Mouse (Mus musculus) spleen, postnatal 14 days (tissue): Measurements from ENCODE around the gene Cd180.
"Not testable (repeated sequence)": the region's sequence is repeated elsewhere in the genome, so short reads cannot be mapped to it uniquely, and the experiment has no call there.

Source experiments
- DNase-seq, 2 experiments: peaks; one replicate each; pipeline ENCODE4 v3.0.0; 2021 to 2022; ENCODE audit warnings: low spot score in 2 of 2

Cd180 gene

DNA sequence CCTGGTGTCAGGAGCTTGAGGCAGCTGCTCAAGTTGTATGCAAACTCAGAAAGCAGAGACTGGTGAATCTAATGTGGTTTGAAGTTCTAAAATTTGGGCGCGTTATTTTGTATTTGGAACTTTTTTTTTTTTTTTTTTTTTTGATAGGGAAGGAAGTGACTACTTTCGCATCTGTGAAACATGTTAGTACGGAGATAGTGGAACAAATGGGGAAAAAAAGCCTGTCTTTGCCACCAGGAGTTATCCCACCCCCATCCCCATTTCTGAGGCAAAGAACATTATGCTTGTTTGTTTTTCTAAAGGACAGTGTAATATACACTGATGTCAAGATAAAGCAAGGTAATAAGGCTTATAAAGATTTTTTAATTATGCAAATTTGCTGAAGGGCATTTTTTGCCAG is 15.8 kb upstream of the Cd180 start:
- DNase-seq = not testable (repeated sequence)

DNA sequence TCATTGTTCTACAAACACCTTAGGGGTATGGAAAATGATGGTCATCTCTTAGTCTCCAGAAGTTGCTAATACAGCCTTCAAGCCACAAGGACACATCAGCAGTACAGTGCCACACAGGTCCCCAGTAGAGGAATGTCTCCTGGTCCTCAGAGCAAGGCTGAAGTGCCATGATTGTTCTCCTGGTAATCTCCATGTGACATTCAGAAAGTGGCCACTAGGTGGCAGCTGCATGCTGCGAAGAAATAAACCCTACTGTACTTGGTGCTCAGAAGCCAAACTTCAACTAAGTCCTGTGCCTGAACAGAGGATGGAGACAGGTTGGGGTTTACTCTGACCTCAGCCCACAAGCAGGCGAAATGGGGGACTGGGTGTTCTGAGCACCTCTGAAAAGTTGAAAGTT is 14.9 kb upstream of the Cd180 start:
- DNase-seq = peak; percentile 36 to 69

DNA sequence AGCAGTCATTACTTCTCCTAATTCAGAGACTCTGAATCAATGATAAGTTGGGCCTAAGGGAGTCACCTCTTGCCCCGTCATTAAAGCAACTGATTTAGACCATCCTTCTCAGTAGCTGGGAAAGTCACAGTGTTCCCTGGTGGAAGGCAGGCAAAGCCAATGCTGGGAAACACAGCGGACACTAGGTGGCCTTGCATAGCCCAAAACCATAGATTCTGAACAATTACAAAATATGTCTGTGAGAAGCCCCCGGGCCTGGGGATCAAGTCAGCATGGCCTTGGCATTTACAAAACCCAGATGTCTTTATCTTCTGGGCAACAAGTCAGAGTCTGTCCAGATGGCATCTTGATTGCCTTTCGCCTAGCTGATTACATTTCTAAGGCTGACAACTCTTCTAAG is 8.5 kb upstream of the Cd180 start:
- DNase-seq = no peak

DNA sequence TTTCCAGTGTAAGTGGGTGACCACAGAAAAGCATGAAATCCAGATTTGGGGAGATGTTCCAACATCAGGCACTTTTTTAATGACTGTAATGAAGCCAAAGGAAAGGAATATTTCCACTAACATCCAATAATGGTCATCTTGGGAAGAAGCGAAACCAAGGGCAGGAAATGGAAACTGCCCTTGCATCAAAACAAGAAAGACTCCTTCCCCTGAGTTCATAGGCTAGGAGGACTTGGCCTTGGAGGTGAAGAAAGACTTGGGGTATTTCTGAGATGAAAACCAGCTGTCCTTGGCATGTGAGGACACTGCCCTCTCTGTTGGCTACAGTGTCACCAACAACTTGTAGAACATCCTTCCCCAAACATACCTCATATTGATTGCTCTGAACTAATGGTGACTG is 5.2 kb upstream of the Cd180 start:
- no peak for DNase-seq

DNA sequence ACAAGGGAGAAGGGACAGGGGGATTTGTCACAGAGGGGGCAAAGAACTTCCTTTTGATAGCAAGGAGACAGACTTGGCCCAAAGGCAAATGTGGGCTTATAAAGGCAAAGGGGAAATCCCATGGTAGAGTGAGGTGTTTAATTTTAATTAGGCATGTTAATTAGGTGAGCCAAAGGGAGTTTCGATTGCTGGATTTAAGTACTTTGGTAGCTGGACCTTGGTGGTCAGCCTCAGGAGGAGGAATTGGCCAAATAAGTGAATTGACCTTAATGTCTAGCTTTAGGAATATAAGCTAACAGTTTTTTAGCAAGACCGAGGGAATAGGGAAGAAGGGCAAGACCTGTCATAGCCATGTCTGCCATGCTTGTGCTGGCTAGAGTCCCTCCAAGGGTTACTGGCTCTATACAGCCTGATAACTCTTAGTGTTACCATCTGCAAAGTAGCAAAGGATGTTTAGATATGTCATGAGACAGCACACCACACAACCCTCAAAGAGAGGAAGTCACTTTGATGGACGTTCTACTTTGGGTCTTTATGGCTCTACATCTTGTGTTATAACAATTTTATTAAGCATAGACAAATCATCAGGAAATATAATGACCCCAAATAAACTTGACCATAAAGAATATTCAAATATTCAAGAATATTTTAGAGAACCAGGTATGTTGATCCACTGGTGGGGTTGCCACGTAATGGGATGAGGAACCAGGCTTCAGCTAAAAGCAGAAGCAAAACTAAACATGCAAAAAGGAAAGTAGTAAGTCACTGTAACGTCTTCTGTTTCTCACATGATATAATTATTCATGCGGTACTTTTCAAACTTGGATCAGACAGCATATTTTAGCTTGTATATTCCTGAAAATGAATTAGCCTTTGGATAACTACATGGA is 3.9 kb upstream of the Cd180 start:
- no peak for DNase-seq

DNA sequence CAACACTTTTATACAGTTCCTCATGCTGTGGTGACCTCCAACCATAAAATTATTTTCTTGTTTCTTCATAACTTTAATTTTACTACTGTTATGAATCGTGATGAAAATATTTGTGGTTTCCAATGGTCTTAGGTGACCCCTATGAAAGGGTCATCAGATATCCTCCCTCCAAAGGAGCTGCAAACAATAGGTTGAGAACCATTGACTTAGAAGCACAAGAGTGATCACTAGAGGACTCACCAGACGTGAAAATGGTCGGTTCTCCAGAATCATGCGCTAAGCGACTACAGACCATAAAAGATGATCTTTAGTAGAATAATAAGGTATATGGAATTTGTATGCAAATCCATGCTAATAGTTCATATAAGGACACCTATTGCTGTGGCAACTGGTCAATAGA is 3.2 kb upstream of the Cd180 start:
- no peak for DNase-seq

DNA sequence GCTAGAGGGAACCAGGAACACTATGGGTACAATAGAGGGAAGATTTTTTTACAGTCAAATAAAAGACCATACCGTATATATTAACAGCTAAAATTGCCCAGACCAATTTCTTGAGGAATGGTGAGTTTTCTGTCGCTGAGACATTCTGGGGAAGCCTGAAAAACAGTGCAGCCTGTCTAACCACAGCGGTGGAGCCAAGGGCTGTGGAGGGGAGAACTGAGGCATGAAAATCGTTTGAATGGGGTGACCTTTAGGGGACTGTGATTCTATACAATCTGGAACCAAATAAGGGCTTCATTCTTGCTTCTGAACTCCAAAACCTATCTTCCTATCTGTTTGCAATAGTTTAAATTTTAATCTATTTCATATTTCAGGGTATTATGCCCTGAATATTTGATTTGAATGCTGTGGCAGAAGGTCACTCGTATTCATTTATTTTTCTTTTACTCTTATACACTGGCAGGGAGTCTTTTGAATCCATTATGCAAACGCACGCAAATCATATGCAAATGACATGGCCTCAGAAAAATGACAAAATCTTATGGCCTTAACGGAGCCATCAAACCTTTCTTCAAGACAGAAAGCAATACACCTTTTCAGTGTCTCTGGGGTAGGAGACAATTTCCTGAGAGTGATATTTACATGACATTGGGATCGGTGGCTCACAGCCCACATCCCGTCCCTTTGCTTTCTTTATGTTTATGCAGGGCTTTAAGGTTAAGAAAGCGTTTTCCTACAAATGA is 1.8 kb upstream of the Cd180 start:
- no peak for DNase-seq

DNA sequence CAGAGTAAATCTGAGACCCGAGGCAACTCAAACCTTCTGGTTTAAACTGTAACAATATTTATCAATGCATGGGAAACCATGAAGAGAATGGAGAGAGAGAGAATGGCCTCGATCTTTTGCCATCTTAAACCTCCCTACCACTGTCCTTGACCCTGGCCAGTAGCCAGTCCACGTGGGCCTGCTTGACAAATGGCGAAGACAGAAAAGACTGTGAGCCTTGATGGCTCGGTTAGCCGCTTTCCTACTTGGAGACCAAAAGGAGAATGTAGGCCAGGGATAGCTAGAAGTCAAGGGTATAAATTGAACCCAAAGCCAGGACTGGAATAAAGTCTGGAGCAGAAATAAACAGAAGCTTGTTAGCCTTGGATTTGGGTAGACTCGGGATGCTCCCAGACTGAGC is 796 bp downstream of the Cd180 start:
- DNase-seq = no peak

DNA sequence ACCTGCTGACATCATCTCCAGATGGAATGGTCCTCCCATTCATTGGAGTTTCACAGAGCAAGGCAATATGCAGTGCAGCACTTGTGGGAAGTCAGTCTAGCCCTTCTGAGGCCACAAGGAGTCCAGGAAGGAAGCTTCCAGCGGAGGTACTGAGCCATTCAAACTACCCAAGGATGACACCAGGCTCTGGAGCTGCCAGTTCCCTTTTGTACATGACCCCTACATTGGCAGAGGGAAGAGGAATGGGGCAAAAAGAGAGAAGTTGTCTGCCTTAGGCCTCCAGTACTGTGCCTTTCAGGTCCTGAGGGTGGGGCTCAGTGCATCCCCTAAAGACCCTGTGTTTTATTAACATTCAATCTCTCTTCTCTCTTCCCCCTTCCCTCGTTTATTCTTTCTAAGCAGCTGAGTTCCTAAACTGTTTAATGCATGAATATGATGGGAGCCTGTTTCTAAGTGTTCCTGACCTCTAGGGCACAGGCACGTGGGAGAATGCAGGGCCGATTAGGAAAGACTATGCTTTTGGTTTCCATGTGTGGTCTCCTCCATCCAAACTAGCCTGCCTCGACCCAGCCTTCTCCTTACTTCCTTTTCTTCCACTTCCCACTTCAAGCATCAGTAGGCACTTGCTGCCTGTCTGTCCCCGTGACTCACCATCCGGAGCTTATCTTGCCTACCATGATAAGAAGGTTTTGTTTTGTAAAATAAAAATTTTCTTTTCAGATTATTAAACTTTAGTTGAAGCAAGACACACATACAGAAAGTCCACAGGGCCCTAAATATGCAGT is 2.0 kb downstream of the Cd180 start:
- no peak for DNase-seq

DNA sequence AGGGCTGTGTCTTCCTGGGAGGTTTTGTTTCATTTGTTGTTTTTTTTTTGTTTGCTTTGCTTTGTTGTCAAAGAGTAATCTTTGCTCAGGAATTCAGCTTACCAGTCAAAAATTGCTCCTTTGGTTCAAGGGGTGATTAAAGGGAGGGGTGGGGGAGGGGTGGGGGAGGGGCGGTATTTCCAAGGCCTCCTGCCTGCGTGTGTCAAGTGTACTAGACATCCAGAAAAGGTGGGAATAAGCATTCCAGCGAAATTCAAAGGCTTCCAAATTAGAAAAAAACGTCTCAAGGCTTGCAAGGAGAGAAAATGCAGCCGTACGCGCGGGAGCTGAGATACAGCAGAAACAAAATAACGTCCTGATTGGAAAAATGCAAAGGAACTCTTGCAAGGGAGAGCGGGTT is 5.0 kb downstream of the Cd180 start:
- DNase-seq = no peak

DNA sequence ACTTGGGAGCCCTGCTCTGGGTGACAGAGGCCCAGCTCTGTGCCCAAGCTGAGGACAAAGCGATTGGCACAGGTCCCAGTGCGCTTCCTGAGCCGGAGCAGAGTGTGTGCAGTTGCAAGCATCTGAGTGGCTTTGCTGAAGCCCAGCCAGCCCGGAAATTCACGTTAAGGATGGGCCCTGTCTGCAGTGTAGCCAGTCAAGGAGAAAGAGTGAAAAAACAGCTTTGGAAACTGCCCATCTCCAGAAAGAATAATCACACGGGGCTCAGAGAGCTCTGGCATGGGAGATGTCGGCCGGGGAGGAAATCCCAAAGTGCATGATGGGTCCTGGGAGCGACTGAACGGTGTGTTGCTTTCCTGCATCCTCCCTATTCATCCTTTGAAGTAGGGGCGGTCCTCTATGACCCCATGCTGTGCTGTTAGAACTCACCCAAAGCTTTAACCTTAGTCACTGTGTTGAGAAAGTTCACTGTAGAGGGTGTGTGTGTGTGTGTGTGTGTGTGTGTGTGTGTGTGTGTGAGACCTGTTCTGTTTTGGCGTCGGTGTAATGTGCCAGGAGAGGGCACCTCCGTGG is 5.5 kb downstream of the Cd180 start:
- no peak for DNase-seq

DNA sequence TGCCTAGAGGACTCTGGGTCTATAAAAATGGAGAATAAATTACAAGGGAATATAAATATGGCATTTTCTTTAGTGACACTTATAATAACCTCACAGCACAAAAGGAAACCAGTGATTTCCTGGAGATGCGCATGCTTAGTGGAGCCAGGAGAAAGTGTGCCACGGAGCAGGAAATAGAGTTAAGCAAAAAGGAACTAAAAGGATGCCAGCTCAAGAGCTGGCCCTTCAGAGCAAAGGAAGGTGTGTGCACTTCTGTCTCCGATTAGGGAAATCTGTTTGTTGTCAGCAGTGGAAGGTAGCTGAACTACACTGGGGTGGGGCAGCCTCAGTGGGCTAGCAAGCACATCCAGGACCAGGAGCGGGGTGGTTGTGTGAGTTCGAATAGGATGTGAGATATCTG is 6.8 kb downstream of the Cd180 start:
- no peak for DNase-seq

DNA sequence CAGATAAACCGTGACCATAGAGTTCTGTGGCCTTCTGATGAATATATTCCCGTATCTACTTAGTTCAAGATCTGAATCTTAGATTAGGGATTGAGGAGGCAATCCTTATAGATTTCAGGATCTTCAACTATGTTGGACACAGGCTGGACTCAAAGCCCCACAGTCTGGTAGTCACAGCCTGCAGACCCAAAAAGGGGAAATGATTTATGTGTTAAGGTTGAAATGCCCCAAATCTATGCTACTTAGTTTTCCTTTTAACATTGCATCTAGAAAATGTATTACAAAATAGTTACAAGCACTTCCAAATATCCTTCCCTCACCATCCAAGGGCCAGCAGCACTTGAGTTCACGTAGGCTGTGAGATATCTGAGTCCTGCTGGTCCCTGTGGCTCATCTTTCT is 7.4 kb downstream of the Cd180 start:
- no peak for DNase-seq

DNA sequence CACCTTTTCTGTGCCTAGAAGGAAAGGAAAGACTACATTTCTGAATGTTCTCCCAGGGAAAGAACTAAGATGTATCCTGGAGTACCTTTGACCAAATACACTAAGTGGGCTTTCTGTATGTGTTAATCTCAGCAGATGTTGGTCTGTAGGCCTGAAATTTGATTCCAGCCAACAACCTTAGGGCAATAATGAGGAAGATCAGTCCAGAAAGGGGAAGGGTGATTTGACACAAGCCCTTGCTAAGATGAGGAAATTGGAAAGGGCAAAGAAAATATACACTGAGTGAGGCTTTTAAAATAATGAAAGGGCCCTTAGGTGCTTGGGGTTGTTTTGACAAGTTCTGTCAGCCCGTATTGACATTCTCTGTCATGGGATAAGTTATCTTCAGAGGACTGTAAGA is 23.6 kb downstream of the Cd180 start:
- DNase-seq = no peak

DNA sequence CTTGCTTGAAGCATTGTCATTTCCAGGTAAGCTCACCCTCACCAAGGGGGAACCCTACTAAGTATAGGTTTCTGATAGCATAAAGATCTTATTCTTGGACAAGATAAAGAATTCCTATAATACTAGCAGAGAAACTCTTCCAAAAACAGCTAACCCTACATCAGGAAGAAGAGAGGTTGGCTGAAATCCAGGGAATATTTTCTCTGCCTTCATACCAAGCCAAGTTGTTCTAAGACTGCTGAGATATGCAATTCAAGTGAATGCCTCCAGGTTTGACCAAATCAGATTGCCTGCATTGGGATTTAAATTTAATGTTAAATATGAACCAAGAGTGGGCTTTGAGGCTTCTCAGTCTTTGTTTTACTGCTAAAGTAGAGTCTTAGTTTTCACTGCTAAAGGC is 32.1 kb downstream of the Cd180 start:
- DNase-seq = no peak

DNA sequence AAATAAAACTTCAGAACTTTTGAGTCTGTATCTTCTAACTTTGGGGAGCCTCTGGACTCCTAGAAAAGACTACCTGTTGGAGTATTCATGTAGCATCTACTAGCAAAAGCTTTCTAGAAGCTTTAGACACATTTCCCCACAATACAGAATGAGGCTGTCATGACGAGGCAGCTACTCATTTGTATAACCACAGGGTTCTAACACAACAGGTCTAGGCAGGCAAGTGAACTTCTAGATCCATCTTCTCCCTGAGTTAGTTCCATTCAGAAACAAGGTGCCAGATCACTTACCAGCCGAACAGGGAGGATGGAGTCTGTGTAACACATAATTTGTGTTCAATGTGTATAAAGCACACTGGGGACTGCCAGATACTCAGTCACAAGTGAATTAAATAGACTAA is 32.5 kb downstream of the Cd180 start:
- DNase-seq = no peak

DNA sequence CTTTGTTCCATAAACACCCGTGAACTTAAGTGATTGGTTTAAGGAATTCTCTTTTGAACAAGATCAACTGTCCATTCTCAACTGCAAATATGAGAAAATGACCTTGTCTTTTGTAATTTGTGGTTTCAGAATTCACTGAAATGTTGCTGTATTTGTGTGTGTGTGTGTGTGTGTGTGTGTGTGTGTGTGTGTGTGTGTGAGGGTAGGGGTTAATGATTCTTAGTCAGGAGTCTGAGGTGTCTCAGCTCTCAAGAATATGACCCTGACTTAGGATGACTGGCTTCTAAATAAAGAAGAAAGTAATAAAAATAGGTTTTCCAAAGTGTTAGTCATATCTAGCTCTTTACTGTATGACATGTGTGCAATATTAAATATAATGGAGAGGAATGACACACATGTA is 33.5 kb downstream of the Cd180 start:
- DNase-seq = no peak

DNA sequence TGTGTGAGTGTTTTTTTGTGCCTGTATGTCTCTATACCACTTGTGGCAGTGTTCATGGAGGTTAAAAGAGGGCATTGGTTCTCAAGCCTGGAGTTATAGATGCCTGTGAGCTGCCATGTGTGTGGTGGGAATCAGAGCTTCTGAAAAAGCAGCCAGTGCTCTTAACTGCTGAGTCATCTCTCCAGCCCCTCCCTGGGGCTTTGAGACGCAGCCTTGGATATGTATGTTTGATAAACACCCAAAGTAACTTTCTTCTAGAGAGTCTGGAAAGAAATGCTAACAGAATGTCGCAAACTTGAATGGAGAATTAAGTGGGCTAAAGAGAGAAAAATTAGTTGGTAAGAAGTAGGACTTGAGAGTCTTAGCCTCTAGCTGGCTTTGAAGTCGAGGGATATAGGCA is 34.7 kb downstream of the Cd180 start:
- DNase-seq = no peak

DNA sequence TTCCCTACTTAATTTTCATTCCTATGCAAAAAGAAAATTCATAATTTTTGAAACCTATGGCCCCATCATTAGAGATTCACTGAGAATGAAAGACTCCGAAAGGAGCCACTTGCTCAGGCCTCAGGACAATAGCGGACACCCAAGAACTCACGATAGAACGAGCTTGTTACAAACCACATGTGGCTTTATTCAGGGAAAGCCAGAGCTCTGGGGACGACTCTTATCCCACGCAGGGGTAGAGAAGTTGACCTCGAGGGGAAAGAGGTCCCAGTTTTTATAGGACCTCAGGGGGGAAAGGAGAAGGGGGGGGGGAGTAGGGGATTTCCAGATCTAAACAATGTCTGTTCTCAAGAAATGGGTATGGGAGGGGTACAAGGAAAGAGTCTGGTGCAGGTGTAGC is 35.6 kb downstream of the Cd180 start:
- DNase-seq = not testable (repeated sequence)

DNA sequence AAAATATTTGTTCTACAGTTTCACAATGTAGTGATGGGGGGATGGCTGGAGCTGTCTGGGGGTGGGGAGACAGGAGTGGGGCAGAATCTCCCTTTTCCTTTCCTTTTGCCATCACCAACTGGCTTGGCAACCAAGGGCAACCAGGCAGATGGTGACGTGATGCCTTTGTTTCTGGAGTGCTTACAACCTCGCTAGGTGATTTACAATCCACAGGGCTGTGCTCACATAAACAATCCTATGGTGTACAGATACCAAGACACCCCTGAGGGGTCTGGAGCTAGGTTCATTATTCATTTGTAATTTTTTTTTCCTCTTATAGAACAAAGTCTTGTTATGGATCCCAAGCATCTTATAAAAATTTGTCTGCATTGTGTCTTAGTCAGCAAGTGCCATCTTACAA is 39.7 kb downstream of the Cd180 start:
- no peak for DNase-seq

DNA sequence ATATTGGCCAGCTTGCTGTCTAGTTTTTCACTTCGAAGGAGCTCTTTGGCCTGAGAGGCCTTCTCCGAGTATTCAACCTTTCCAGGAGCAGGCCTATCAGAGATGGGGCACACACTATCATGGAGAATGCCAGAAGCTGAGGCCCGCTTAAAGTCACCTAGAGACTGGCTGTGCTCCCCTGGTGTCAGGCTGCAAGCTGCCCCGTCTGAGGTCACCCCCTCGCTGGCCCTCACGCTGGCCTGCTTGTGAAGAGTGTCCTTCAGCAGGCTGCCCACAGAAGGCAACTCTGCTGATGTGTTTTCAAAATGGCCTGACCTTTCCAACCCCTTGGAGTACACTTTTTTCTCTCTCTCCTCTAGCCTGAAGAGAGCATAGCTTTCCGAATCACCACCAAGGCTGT is 44.5 kb downstream of the Cd180 start:
- no peak for DNase-seq
